Mouse (Mus musculus): ENCODE results near the gene Clic6. TPM values are rescaled to one million over a fixed set of nuclear protein-coding genes. Genes with fewer than 3 reads are reported as not detected.
A peak's percentile ranks its signal among the peaks of the same experiment; 100 is the strongest.

Clic6 gene
- total and polyA plus RNA-seq, 3 experiments, result not detected

DNA sequence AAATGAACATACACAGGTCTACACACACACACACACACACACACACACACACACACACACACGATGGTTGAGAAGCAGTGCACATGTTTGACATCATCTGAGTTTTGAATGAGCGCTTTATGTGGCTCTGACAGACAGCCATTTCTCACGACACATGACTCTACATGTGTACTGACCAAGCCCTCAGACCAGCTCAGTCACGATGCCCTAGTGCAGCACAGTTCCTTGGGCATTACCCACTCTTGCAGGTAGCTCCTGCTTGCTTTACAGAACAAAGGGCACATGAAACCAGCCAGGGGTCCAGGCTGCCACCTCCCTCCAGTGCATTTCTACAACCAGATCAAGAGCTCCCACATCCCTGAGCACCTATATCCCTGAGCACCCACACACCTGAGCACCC, 42.6 kb upstream of the Clic6 start:
- DNase-seq (ENCODE audit: low read depth, low spot score), result no peak
- Histone ChIP-seq H3K4me1 (ENCODE audit: control insufficient read depth in 1 of 2, insufficient read depth in 2 of 2, low read length in 2 of 2) (peaks cover 0 to 14% of the 10 kb centered on the region in 2 experiments; a peak in 2 of 4 replicates), H3K27ac (ENCODE audit: control insufficient read depth, low read depth, low read length) (peak overlapping the region; percentile 35; the same call in 1 of the 2 replicates), H3K4me3 (ENCODE audit: control insufficient read depth in 1 of 2, insufficient read depth in 1 of 2, low read depth in 2 of 2, low read length in 2 of 2) (no peak overlapping the region), H3K79me2 (ENCODE audit: control insufficient read depth, insufficient read depth, low read length, poor library complexity) (no peaks in the 10 kb centered on the region), H3K36me3 (ENCODE audit: control insufficient read depth in 1 of 2, insufficient read depth in 2 of 2, low read length in 2 of 2) (peaks cover 0 to 6% of the 10 kb centered on the region in 2 experiments; a peak in 2 of 4 replicates), H3K9ac (ENCODE audit: control insufficient read depth, low read depth, low read length, poor library complexity, severe bottlenecking) (no peak overlapping the region), H3K27me3 (ENCODE audit: control insufficient read depth in 1 of 2, insufficient read depth in 2 of 2, low read length in 2 of 2) (no peaks in the 10 kb centered on the region), H3K9me3 (replicated peaks; ENCODE audit: insufficient read depth, low read length) (no peaks in the 10 kb centered on the region)
- no peak for TF ChIP-seq ZNF384 (IDR thresholded peaks at IDR 0.05; ENCODE audit: low read depth, low read length)
- TF ChIP-seq BHLHE40 (IDR thresholded peaks at IDR 0.05; ENCODE audit: borderline replicate concordance, low read depth, low read length), result no peak
- TF ChIP-seq CTCF (IDR thresholded peaks at IDR 0.05 in 2 of 3, conservative IDR thresholded peaks at IDR 0.05 in 1 of 3; ENCODE audit: control insufficient read depth in 1 of 3, insufficient read depth in 1 of 3, low read depth in 2 of 3, low read length in 3 of 3, poor library complexity in 1 of 3, severe bottlenecking in 1 of 3), result no peak

DNA sequence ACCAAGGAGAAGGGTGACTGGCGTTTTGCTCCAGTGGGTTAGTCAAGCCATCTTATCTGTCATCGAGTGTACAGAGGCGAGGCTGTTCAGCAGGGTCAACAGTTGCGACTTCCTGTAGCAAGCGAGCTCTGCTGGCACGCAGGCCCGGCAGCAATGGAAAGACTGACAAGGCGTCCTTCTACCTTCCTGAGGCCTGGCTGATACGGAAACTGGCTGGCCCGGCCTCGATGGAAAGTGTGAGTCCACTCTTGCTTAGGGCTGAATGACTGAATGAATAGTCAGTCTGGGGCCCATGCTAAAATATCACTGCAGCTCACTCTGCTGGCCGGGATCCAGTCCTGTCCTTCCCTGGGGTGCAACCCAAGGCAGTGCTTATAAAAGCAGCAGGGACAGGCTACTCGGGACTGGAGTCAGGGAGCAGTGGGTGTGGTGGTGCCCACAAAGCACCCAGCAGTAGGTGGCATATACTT, 41.9 kb upstream of the Clic6 start:
- H3K9me3 ChIP-seq (replicated peaks; ENCODE audit: insufficient read depth, low read length), result no peaks in the 10 kb centered on the region
- H3K9ac ChIP-seq (ENCODE audit: control insufficient read depth, low read depth, low read length, poor library complexity, severe bottlenecking), result peak overlapping the region; percentile 15
- H3K27ac ChIP-seq (ENCODE audit: control insufficient read depth, low read depth, low read length), result peak overlapping the region; percentile 35; the same call in 1 of the 2 replicates
- H3K36me3 ChIP-seq (ENCODE audit: control insufficient read depth in 1 of 2, insufficient read depth in 2 of 2, low read length in 2 of 2), result peaks cover 0 to 6% of the 10 kb centered on the region in 2 experiments; a peak in 2 of 4 replicates
- peak; percentile 82 for DNase-seq (ENCODE audit: low read depth, low spot score)
- no peaks in the 10 kb centered on the region for H3K79me2 ChIP-seq (ENCODE audit: control insufficient read depth, insufficient read depth, low read length, poor library complexity)
- H3K4me3 ChIP-seq (ENCODE audit: control insufficient read depth in 1 of 2, insufficient read depth in 1 of 2, low read depth in 2 of 2, low read length in 2 of 2), result 0 out of 4 replicates have a peak overlapping the region, but pooled peaks of 1 of the 2 experiments have one; percentile 6
- no peak for TF ChIP-seq HCFC1 (IDR thresholded peaks at IDR 0.05; ENCODE audit: low read depth, low read length)
- 0 out of 2 replicates have a peak, but pooled peaks have one; percentile 25 for TF ChIP-seq TBP (IDR thresholded peaks at IDR 0.05; ENCODE audit: low read depth, low read length)
- TF ChIP-seq EP300 (IDR thresholded peaks at IDR 0.05; ENCODE audit: low read depth in 1 of 2, low read length in 2 of 2), result peak; percentile 51 to 58; a peak in 3 of 4 replicates
- TF ChIP-seq SIN3A (IDR thresholded peaks at IDR 0.05; ENCODE audit: low read length), result peak; percentile 37; the same call in 1 of the 2 replicates
- TF ChIP-seq NRF1 (IDR thresholded peaks at IDR 0.05; ENCODE audit: insufficient read depth, low read depth, low read length, poor library complexity, severe bottlenecking), result peak; percentile 29; the same call in 1 of the 2 replicates
- TF ChIP-seq CHD2 (IDR thresholded peaks at IDR 0.05; ENCODE audit: low read length), result no peak
- TF ChIP-seq TCF12 (IDR thresholded peaks at IDR 0.05; ENCODE audit: low read depth, low read length), result 0 out of 2 replicates have a peak, but pooled peaks have one; percentile 6
- no peak for TF ChIP-seq USF2 (IDR thresholded peaks at IDR 0.05; ENCODE audit: borderline replicate concordance in 1 of 2, insufficient read depth in 1 of 2, low read depth in 1 of 2, low read length in 2 of 2)
- TF ChIP-seq MAZ (IDR thresholded peaks at IDR 0.05; ENCODE audit: low read depth, low read length), result no peak
- peak; percentile 61 for TF ChIP-seq GATA1 (IDR thresholded peaks at IDR 0.05; ENCODE audit: low read depth, low read length)
- TF ChIP-seq RAD21 (IDR thresholded peaks at IDR 0.05; ENCODE audit: low read depth, low read length), result no peak
- TF ChIP-seq ETS1 (IDR thresholded peaks at IDR 0.05; ENCODE audit: low read depth, low read length), result 0 out of 2 replicates have a peak, but pooled peaks have one; percentile 34
- TF ChIP-seq ELF1 (IDR thresholded peaks at IDR 0.05; ENCODE audit: low read depth, low read length), result peak; percentile 57
- TF ChIP-seq CTCF (IDR thresholded peaks at IDR 0.05 in 2 of 3, conservative IDR thresholded peaks at IDR 0.05 in 1 of 3; ENCODE audit: control insufficient read depth in 1 of 3, insufficient read depth in 1 of 3, low read depth in 2 of 3, low read length in 3 of 3, poor library complexity in 1 of 3, severe bottlenecking in 1 of 3), result no peak
- no peak for TF ChIP-seq MAX (IDR thresholded peaks at IDR 0.05; ENCODE audit: low read length)
- no peaks in the 10 kb centered on the region for H3K27me3 ChIP-seq (ENCODE audit: control insufficient read depth in 1 of 2, insufficient read depth in 2 of 2, low read length in 2 of 2)
- peaks cover 0 to 14% of the 10 kb centered on the region in 2 experiments; a peak in 2 of 4 replicates for H3K4me1 ChIP-seq (ENCODE audit: control insufficient read depth in 1 of 2, insufficient read depth in 2 of 2, low read length in 2 of 2)
